Mouse (Mus musculus) heart, postnatal 0 days (tissue): Measurements from ENCODE around the gene Zcchc7. TPM values are rescaled to one million over a fixed set of nuclear protein-coding genes. Genes with fewer than 3 reads are reported as not detected.

ENCODE experiments used
- ATAC-seq: fragments of 200-750 bp; cut with Nextera tagmentation; 2 replicates; pipeline ENCODE4 v1.8.0; 2017; ENCODE audit warnings: low read depth, moderate number of reproducible peaks, moderate library complexity; ENCODE audit not compliant: insufficient read depth
- DNase-seq: peaks from one replicate; pipeline ENCODE4 v3.0.0-alpha.2; 2016; ENCODE audit warnings: low spot score
- H3K27ac ChIP-seq: fragments of 300-500 bp; sonication (generic); 2 replicates; pipeline ENCODE4 v1.5.1; 2014; ENCODE audit warnings: low read depth, mild to moderate bottlenecking
- H3K27me3 ChIP-seq: fragments of 300-500 bp; sonication (generic); 2 replicates; pipeline ENCODE4 v1.6.1; 2014; ENCODE audit warnings: low read length, mixed read lengths; ENCODE audit not compliant: control insufficient read depth, insufficient read depth
- H3K36me3 ChIP-seq: fragments of 300-500 bp; sonication (generic); replicated peaks from 2 replicates; pipeline ENCODE4 v1.6.1; 2014; ENCODE audit warnings: low read length, mixed read lengths; ENCODE audit not compliant: control insufficient read depth, insufficient read depth
- H3K4me1 ChIP-seq: fragments of 300-500 bp; sonication (generic); 2 replicates; pipeline ENCODE4 v1.6.1; 2014; ENCODE audit warnings: antibody characterized with exemption; ENCODE audit not compliant: control insufficient read depth, insufficient read depth
- H3K4me2 ChIP-seq: fragments of 300-500 bp; sonication (generic); 2 replicates; pipeline ENCODE4 v1.6.1; 2014; ENCODE audit warnings: low read depth, mild to moderate bottlenecking, low read length, moderate library complexity
- H3K4me3 ChIP-seq: fragments of 300-500 bp; sonication (generic); 2 replicates; pipeline ENCODE4 v1.5.1; 2014; ENCODE audit warnings: low read depth, low read length
- H3K9ac ChIP-seq: fragments of 300-500 bp; sonication (generic); replicated peaks from 2 replicates; pipeline ENCODE4 v1.6.1; 2014; ENCODE audit warnings: low read depth, low read length, mixed read lengths
- H3K9me3 ChIP-seq: fragments of 300-500 bp; sonication (generic); replicated peaks from 2 replicates; pipeline ENCODE4 v1.6.1; 2016; ENCODE audit warnings: low read length; ENCODE audit not compliant: control insufficient read depth
- CTCF ChIP-seq: IDR thresholded peaks from 2 replicates; pipeline ENCODE4 v1.5.1; 2016; ENCODE audit warnings: antibody characterized with exemption, control low read depth, low read depth
- EP300 ChIP-seq: IDR thresholded peaks from 2 replicates; pipeline ENCODE4 v1.6.1; 2016; ENCODE audit warnings: antibody characterized with exemption, low read depth
- WGBS: fragments of 180-500 bp; shearing (Covaris S2); extraction: QIAGEN DNeasy Blood & Tissue Kit; methylation state at CpG from one replicate; pipeline ENCODE4 v1.1.7; 2014; 5-methylcytosine and 5-hydroxymethylcytosine counted together
- polyA plus RNA-seq: library from polyadenylated mRNA; unstranded; fragments of >200 nt; fragmentation: Nextera tagmentation; extraction: Ambion mirVana; gene quantifications from 2 replicates; pipeline ENCODE4 v1.2.1, GENCODE M21; 2015
- total RNA-seq: library from RNA; depleted of rRNA; stranded (reverse); fragments of >200 nt; gene quantifications from 2 replicates; pipeline ENCODE4 v1.2.3, GENCODE M21; 2014; ENCODE audit warnings: low replicate concordance

Gene Zcchc7
- total and polyA plus RNA-seq, 2 experiments from 2014 or later, result 14.1 to 22.4 TPM

GRCm38 (mm10) chr4:44712786-44713553, 42.7 kb upstream of the Zcchc7 start:
- no peaks in the 10 kb centered on the region for H3K36me3 ChIP-seq
- no peak for DNase-seq
- ATAC-seq, result no peak
- no peak overlapping the region for H3K9ac ChIP-seq
- no peak overlapping the region for H3K27ac ChIP-seq
- H3K9me3 ChIP-seq, result no peaks in the 10 kb centered on the region
- H3K4me1 ChIP-seq, result no peaks in the 10 kb centered on the region
- WGBS, result 2% methylated on average over 50 of the region's 50 CpGs
- peak overlapping the region; percentile 25 for H3K4me2 ChIP-seq
- peaks cover 95% of the 10 kb centered on the region for H3K27me3 ChIP-seq
- H3K4me3 ChIP-seq, result peak overlapping the region; percentile 23; the same call in 1 of the 2 replicates
- TF ChIP-seq CTCF (no peak), EP300 (no peak)

- H3K4me1 ChIP-seq, result no peaks in the 10 kb centered on the region
- H3K4me3 ChIP-seq, result 0 out of 2 replicates have a peak overlapping the region, but pooled peaks have one; percentile 2
- H3K9me3 ChIP-seq, result no peaks in the 10 kb centered on the region
- no peak overlapping the region for H3K4me2 ChIP-seq
- H3K27me3 ChIP-seq, result peaks cover 95% of the 10 kb centered on the region
- no peak overlapping the region for H3K27ac ChIP-seq
- no peak overlapping the region for H3K9ac ChIP-seq
- TF ChIP-seq EP300 (no peak), CTCF (no peak)
- no peak for DNase-seq
- 1% methylated on average over 19 of the region's 19 CpGs for WGBS
- no peaks in the 10 kb centered on the region for H3K36me3 ChIP-seq
- ATAC-seq, result no peak
Measured at GRCm38 (mm10) chr4:44713554-44714051, 42.1 kb upstream of the Zcchc7 start.

DNA sequence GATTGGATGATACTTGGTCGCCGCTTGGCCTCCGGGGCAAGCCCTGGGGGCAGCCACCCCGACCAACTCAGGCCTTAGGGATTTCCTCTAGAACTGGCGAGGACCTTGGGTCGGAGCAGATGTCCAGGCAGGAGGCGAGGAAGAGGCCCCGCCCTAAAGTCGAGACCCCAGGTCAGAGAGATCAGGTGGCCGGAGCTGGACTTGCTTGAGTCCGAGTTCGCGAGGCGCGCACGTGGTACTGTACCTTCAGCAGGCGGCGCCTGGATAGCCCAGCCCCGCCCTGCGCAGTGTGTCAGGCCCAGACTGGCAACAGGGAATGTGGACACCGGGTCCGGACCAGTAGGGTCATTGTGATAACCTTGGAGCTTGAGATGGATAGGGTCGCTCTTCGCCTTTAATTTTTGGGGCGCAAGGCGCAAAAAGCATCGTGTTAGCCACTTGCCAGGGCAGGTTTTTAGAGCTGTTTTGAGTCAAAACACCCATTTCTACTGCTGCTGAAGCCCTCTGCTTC, 41.5 kb upstream of the Zcchc7 start:
- 0 out of 2 replicates have a peak overlapping the region, but pooled peaks have one; percentile 2 for H3K4me3 ChIP-seq
- no peak for DNase-seq
- ATAC-seq, result no peak
- no peaks in the 10 kb centered on the region for H3K9me3 ChIP-seq
- TF ChIP-seq CTCF (no peak), EP300 (no peak)
- H3K4me1 ChIP-seq, result no peaks in the 10 kb centered on the region
- 1% methylated on average over 27 of the region's 27 CpGs for WGBS
- H3K27ac ChIP-seq, result no peak overlapping the region
- peaks cover 93% of the 10 kb centered on the region for H3K27me3 ChIP-seq
- no peak overlapping the region for H3K9ac ChIP-seq
- H3K4me2 ChIP-seq, result no peak overlapping the region
- no peaks in the 10 kb centered on the region for H3K36me3 ChIP-seq

GRCm38 (mm10) chr4:44715621-44716160, 40.0 kb upstream of the Zcchc7 start:
- no peak overlapping the region for H3K9ac ChIP-seq
- WGBS, result 9% methylated on average over 3 of the region's 3 CpGs
- H3K27me3 ChIP-seq, result peaks cover 91% of the 10 kb centered on the region
- H3K27ac ChIP-seq, result no peak overlapping the region
- ATAC-seq (no peak), DNase-seq (no peak)
- H3K9me3 ChIP-seq, result no peaks in the 10 kb centered on the region
- H3K4me2 ChIP-seq, result no peak overlapping the region
- no peak overlapping the region for H3K4me3 ChIP-seq
- no peaks in the 10 kb centered on the region for H3K4me1 ChIP-seq
- H3K36me3 ChIP-seq, result no peaks in the 10 kb centered on the region
- no peak for TF ChIP-seq CTCF
- TF ChIP-seq EP300, result no peak

DNA sequence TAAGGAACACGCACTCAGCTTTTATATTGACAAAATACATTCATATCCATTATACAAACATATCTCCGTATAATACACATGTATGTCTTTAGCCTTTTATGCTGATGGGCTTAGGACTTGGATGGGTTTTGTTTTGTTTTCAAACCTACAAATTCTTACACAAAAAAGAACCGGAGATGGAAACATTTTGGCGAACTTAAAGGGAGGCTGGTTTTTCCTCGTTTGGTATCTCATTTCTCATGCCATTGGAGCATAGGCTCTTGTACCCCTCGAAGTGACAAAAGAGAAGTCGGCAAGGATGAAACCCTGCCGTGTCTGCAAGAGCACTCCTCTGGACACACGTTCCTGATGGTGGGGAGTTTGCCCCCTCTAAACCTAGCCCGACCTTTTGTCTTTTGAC, 39.3 kb upstream of the Zcchc7 start:
- H3K27ac ChIP-seq, result no peak overlapping the region
- no peak overlapping the region for H3K4me2 ChIP-seq
- no peak overlapping the region for H3K9ac ChIP-seq
- no peaks in the 10 kb centered on the region for H3K9me3 ChIP-seq
- no peaks in the 10 kb centered on the region for H3K4me1 ChIP-seq
- H3K27me3 ChIP-seq, result peaks cover 86% of the 10 kb centered on the region
- ATAC-seq (no peak), DNase-seq (no peak)
- no peaks in the 10 kb centered on the region for H3K36me3 ChIP-seq
- WGBS, result 5% methylated on average over 10 of the region's 10 CpGs
- TF ChIP-seq CTCF (no peak), EP300 (no peak)
- no peak overlapping the region for H3K4me3 ChIP-seq
